Mouse (Mus musculus): ENCODE results near the gene Gpld1.

Gpld1 gene

GRCm38 (mm10) chr13:25019793-25020539, 77.0 kb downstream of the Gpld1 start, which contains the start of gene Mrs2:
Gene Mrs2, minus strand, starts transcription at chr13:25020379.
- intact Hi-C loops (cut with DNase I): loop anchor here (5.0 kb wide), 1 partner anchor 97 kb away; no protein-coding TSS in a partner anchor

GRCm38 (mm10) chr13:25020540-25020892, 77.6 kb downstream of the Gpld1 start:
- intact Hi-C loops (cut with DNase I): loop anchor here (5.0 kb wide), 1 partner anchor 97 kb away; no protein-coding TSS in a partner anchor

GRCm38 (mm10) chr13:25022386-25022785, 79.4 kb downstream of the Gpld1 start:
- intact Hi-C loops (cut with DNase I): loop anchor here (5.0 kb wide), 1 partner anchor 95 kb away; no protein-coding TSS in a partner anchor

- intact Hi-C loops (cut with DNase I): loop anchor here (5.0 kb wide), 1 partner anchor 94 kb away; no protein-coding TSS in a partner anchor
Observed at GRCm38 (mm10) chr13:25023129-25023528, 80.2 kb downstream of the Gpld1 start.

GRCm38 (mm10) chr13:25024655-25025054, 81.7 kb downstream of the Gpld1 start:
- intact Hi-C loops (cut with DNase I): loop anchor here (5.0 kb wide), 1 partner anchor 93 kb away; no protein-coding TSS in a partner anchor

- intact Hi-C loops (cut with DNase I): no loop called here
Observed at GRCm38 (mm10) chr13:25026409-25027113, 83.6 kb downstream of the Gpld1 start.

GRCm38 (mm10) chr13:25027114-25027425, 84.1 kb downstream of the Gpld1 start:
- intact Hi-C loops (cut with DNase I): no loop called here

- intact Hi-C loops (cut with DNase I): no loop called here
Observed at GRCm38 (mm10) chr13:25039488-25039887, 96.5 kb downstream of the Gpld1 start.

Data from adrenal gland (tissue).